Mouse (Mus musculus) adrenal gland, adult 10 weeks (tissue): ENCODE data around the gene Pon1. TPM values are rescaled to one million over a fixed set of nuclear protein-coding genes. Genes with fewer than 3 reads are reported as not detected.

Source experiments
- polyA plus RNA-seq: library from polyadenylated mRNA; stranded (reverse); fragments of 350-450 nt; fragmentation: Illumina TruSeq; extraction: RNeasy Lipid Tissue Mini Kit (QIAGEN cat#74804); gene quantifications from one replicate; pipeline ENCODE4 v1.2.3, GENCODE M21; 2014; ENCODE audit warnings: low read depth, low replicate concordance

The Pon1 gene
- polyA plus RNA-seq = 44.6 TPM

GRCm38 (mm10) chr6:5193693-5194092 is at the start of gene Pon1:
Gene Pon1, minus strand, starts transcription at chr6:5193946.

Other genes starting within 250 kb of the Pon1 start
- 416 TPM for gene Pon3, start 62.3 kb upstream of the Pon1 start, polyA plus RNA-seq
- 246 TPM for gene Pon2, start 104.5 kb upstream of the Pon1 start, polyA plus RNA-seq
- gene Asb4, start 189.4 kb upstream of the Pon1 start, polyA plus RNA-seq = 4.8 TPM